Mouse (Mus musculus): ENCODE measurements around the gene Akap6.

DNA sequence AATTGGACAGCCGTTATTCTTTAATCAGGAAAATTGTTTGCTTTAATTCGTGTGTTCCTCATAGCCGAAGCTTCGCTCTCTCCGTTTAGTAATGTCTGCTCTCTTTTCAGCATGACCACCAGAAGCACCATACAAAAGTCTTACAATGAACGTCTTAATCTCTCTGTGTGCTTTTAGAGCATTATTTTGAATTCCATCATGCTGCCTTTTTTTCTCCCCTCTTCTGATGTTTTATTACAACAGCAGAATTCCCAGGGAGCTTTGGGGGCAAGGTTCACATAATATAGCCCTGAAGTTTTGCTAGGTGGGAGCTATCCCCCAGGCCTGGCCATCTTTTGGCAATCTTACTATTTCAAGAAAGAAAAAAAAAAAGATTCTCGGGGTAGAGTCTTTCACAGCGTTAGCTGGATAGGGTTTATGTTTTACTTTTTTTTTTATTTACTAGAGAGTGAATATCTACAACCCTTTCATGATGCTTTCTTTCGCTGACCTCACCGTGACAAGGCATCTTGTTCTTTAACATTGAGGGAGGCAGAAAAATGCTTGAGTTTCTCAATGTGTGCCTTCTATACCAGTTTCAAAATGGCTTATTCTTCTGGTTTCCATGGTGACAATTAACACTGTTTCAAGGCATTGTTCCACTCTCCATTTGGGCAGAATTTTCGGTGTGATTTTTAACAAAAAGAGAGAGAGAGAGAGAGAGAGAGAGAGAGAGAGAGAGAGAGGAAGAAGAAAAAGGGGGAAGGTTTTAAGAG lies 366.0 kb downstream of the Akap6 start:
- TF ChIP-seq ZNF384 (IDR thresholded peaks at IDR 0.05; ENCODE audit: low read depth, low read length) (no peak), MAFK (IDR thresholded peaks at IDR 0.05; ENCODE audit: insufficient read depth, low read depth, low read length) (no peak), CHD2 (IDR thresholded peaks at IDR 0.05; ENCODE audit: low read depth, low read length) (no peak), HCFC1 (IDR thresholded peaks at IDR 0.05; ENCODE audit: borderline replicate concordance, insufficient read depth, low read length) (no peak), ZC3H11A (IDR thresholded peaks at IDR 0.05; ENCODE audit: borderline replicate concordance, low read depth, low read length) (no peak)
